30 mouse cellular contexts compared by ENCODE assay signal in the genomic region with DNA sequence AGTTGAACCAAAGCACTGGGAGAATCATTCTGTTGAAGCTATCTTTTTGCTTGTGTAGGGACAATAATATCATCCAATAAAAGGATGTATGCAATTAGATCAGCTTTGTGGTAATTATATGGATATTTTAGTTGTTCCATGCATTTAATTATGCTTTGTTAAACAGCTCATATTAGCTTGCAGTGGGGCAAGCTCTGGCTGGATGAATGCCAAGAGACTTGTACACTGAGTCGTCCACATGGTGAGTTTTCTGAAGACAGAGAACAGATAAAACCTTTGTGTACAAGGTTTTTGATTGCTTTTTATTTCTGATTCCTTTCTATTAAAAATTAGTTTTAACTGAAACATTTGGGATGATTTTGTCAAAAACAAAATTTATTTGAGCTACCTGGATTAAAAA.
A peak's percentile ranks its signal among the peaks of the same experiment; 100 is the strongest.
DNase-seq lines count a peak whose midpoint lies in the region; ATAC-seq and TF ChIP-seq lines count a peak whose summit lies in the region.
"Had no signal": no experiment of that assay in that cellular context is flagged by ENCODE, and none has a peak within 500 bp of the region (broad histone marks: within the 10 kb centered on the region; RNA-seq: fewer than 3 reads in every experiment).

No protein-coding gene starts in this region.

- H3K9me3 ChIP-seq in heart, embryonic 10.5 days = no peaks in the 10 kb centered on the region
- no peaks in the 10 kb centered on the region for H3K9me3 ChIP-seq in heart, embryonic 12.5 days (replicated peaks)
- no peaks in the 10 kb centered on the region for H3K9me3 ChIP-seq in midbrain, embryonic 14.5 days (ENCODE audit: control insufficient read depth, low read length)
- no peaks in the 10 kb centered on the region for H3K9me3 ChIP-seq in midbrain, embryonic 15.5 days
- H3K9me3 ChIP-seq: embryonic facial prominence, embryonic 12.5 days; forebrain, embryonic 10.5 days; heart, embryonic 13.5 days; limb, embryonic 10.5 days; limb, embryonic 15.5 days; liver, embryonic 13.5 days; neural tube, embryonic 13.5 days had no signal

- H3K4me1 ChIP-seq in cerebellum, adult 2 months (ENCODE audit: control insufficient read depth, insufficient read depth, low read length) = no peaks in the 10 kb centered on the region
- H3K4me1 ChIP-seq in heart, embryonic 10.5 days = no peaks in the 10 kb centered on the region
- H3K4me1 ChIP-seq in heart, embryonic 12.5 days (replicated peaks) = no peaks in the 10 kb centered on the region
- 0 out of 2 replicates have a peak, but pooled peaks cover 13% of the 10 kb centered on the region for H3K4me1 ChIP-seq in midbrain, embryonic 14.5 days (ENCODE audit: control insufficient read depth, insufficient read depth, low read length)
- H3K4me1 ChIP-seq in midbrain, embryonic 15.5 days = no peaks in the 10 kb centered on the region
- H3K4me1 ChIP-seq: embryonic facial prominence, embryonic 12.5 days; forebrain, embryonic 10.5 days; heart, embryonic 13.5 days; limb, embryonic 10.5 days; limb, embryonic 15.5 days; liver, embryonic 13.5 days had no signal

- no peaks in the 10 kb centered on the region for H3K27me3 ChIP-seq in cerebellum, adult 2 months (ENCODE audit: control insufficient read depth, insufficient read depth, low read length)
- H3K27me3 ChIP-seq in heart, embryonic 10.5 days (ENCODE audit: insufficient read depth, poor library complexity, severe bottlenecking) = no peaks in the 10 kb centered on the region
- H3K27me3 ChIP-seq in heart, embryonic 12.5 days (replicated peaks) = no peaks in the 10 kb centered on the region
- H3K27me3 ChIP-seq in midbrain, embryonic 14.5 days (ENCODE audit: control insufficient read depth, insufficient read depth, low read length) = no peaks in the 10 kb centered on the region
- no peaks in the 10 kb centered on the region for H3K27me3 ChIP-seq in midbrain, embryonic 15.5 days (replicated peaks)
- H3K27me3 ChIP-seq: embryonic facial prominence, embryonic 12.5 days; heart, embryonic 13.5 days; limb, embryonic 15.5 days; liver, embryonic 13.5 days had no signal

- no peak for TF ChIP-seq CTCF in cerebellum, adult 2 months (IDR thresholded peaks at IDR 0.05; ENCODE audit: borderline replicate concordance, insufficient read depth, low read depth, low read length)

- H3K9ac ChIP-seq in heart, embryonic 12.5 days = no peak overlapping the region
- H3K9ac ChIP-seq in midbrain, embryonic 14.5 days (replicated peaks; ENCODE audit: low read length) = no peak overlapping the region
- H3K9ac ChIP-seq in midbrain, embryonic 15.5 days = no peak overlapping the region
- H3K9ac ChIP-seq: embryonic facial prominence, embryonic 12.5 days; heart, embryonic 13.5 days; limb, embryonic 15.5 days; liver, embryonic 13.5 days; neural tube, embryonic 13.5 days had no signal

- H3K27ac ChIP-seq in cerebellum, adult 2 months (ENCODE audit: insufficient read depth, low read length) = no peak overlapping the region
- H3K27ac ChIP-seq in heart, embryonic 10.5 days = no peak overlapping the region
- no peak overlapping the region for H3K27ac ChIP-seq in heart, embryonic 12.5 days (ENCODE audit: poor library complexity, severe bottlenecking)
- H3K27ac ChIP-seq in midbrain, embryonic 14.5 days (replicated peaks; ENCODE audit: low read depth, low read length) = no peak overlapping the region
- H3K27ac ChIP-seq in midbrain, embryonic 15.5 days = no peak overlapping the region
- H3K27ac ChIP-seq: embryonic facial prominence, embryonic 12.5 days; forebrain, embryonic 10.5 days; gastrocnemius, adult 2 months; heart, embryonic 13.5 days; kidney, postnatal 0 days; limb, embryonic 10.5 days; limb, embryonic 15.5 days; liver, embryonic 13.5 days; neural tube, embryonic 13.5 days had no signal

- H3K4me3 ChIP-seq in cerebellum, adult 2 months (replicated peaks; ENCODE audit: insufficient read depth, low read depth, low read length) = no peak overlapping the region
- no peak overlapping the region for H3K4me3 ChIP-seq in heart, embryonic 10.5 days
- H3K4me3 ChIP-seq in heart, embryonic 12.5 days = no peak overlapping the region
- no peak overlapping the region for H3K4me3 ChIP-seq in midbrain, embryonic 14.5 days (replicated peaks; ENCODE audit: low read depth, low read length)
- H3K4me3 ChIP-seq in midbrain, embryonic 15.5 days = no peak overlapping the region
- H3K4me3 ChIP-seq: embryonic facial prominence, embryonic 12.5 days; forebrain, embryonic 10.5 days; gastrocnemius, adult 2 months; heart, embryonic 13.5 days; limb, embryonic 10.5 days; limb, embryonic 15.5 days; liver, embryonic 13.5 days; neural tube, embryonic 13.5 days had no signal

- TF ChIP-seq POLR2A in cerebellum, adult 2 months (IDR thresholded peaks at IDR 0.05; ENCODE audit: borderline replicate concordance, insufficient read depth, low read length) = no peak

- H3K36me3 ChIP-seq in heart, embryonic 10.5 days = no peaks in the 10 kb centered on the region
- no peaks in the 10 kb centered on the region for H3K36me3 ChIP-seq in heart, embryonic 12.5 days
- H3K36me3 ChIP-seq in midbrain, embryonic 14.5 days (ENCODE audit: control insufficient read depth, insufficient read depth, low read length) = no peaks in the 10 kb centered on the region
- no peaks in the 10 kb centered on the region for H3K36me3 ChIP-seq in midbrain, embryonic 15.5 days (replicated peaks)
- H3K36me3 ChIP-seq: embryonic facial prominence, embryonic 12.5 days; forebrain, embryonic 10.5 days; G1E; heart, embryonic 13.5 days; limb, embryonic 10.5 days; limb, embryonic 15.5 days; liver, embryonic 13.5 days; neural tube, embryonic 13.5 days had no signal

- no peak overlapping the region for H3K4me2 ChIP-seq in heart, embryonic 12.5 days
- no peak overlapping the region for H3K4me2 ChIP-seq in midbrain, embryonic 14.5 days (ENCODE audit: low read length)
- H3K4me2 ChIP-seq in midbrain, embryonic 15.5 days = no peak overlapping the region
- H3K4me2 ChIP-seq: embryonic facial prominence, embryonic 12.5 days; heart, embryonic 13.5 days; limb, embryonic 15.5 days; liver, embryonic 13.5 days; neural tube, embryonic 13.5 days had no signal

- peak; percentile 47 for DNase-seq in cerebellum, postnatal 14 days
- no peak for DNase-seq in cerebellum, adult 2 months
- DNase-seq in heart, embryonic 10.5 days (ENCODE audit: low spot score) = peak; percentile 1
- DNase-seq in midbrain, embryonic 14.5 days = peak; percentile 75
- no peak for DNase-seq in embryo, embryonic 11 days
- DNase-seq: adrenal gland, adult 8-10 months; cerebellum, adult 11 months; gastrocnemius, adult 2 months; gastrocnemius, postnatal 36 days; heart, adult 18-20 months; heart, postnatal 10 days; kidney, adult 8-10 months; kidney, postnatal 4 days; liver, embryonic 13.5 days; lung, adult 18-20 months; lung, postnatal 10 days; right cerebral cortex, adult 18-20 months; spleen, adult 18-20 months; thymus, postnatal 25 days had no signal

- no peak for ATAC-seq in heart, embryonic 12.5 days (ENCODE audit: insufficient number of reproducible peaks, low FRiP score)
- ATAC-seq in midbrain, embryonic 14.5 days (ENCODE audit: low FRiP score, low TSS enrichment) = no peak
- ATAC-seq in midbrain, embryonic 15.5 days (replicated peaks) = no peak
- ATAC-seq: intestine, embryonic 16.5 days had no signal

- 28% methylated on average over 1 of the region's 1 CpGs for WGBS in cerebellum, adult 2 months
- 49% methylated on average over 1 of the region's 1 CpGs for WGBS in heart, embryonic 10.5 days
- 15% methylated on average over 1 of the region's 1 CpGs for WGBS in heart, embryonic 12.5 days
- WGBS in midbrain, embryonic 14.5 days = 20% methylated on average over 1 of the region's 1 CpGs
- whole genome bisulfite sequencing in midbrain, embryonic 15.5 days = 17% methylated on average over 1 of the region's 1 CpGs

Comparison
In these comparisons a context has a peak if more than half of its experiments do, and no peak if none do; other contexts are left out.
1. DNase-seq: peak in cerebellum, postnatal 14 days (2 of 2), heart, embryonic 10.5 days (single experiment) and midbrain, embryonic 14.5 days (single experiment); none in cerebellum, adult 2 months (0 of 2) and embryo, embryonic 11 days (single experiment).